Mouse (Mus musculus) left cerebral cortex, adult 11 months (tissue): Measurements from ENCODE around the gene Glyr1.

Experiments
- DNase-seq: peaks from one replicate; pipeline ENCODE4 v3.0.0; 2022; ENCODE audit warnings: low spot score

Gene Glyr1

DNA sequence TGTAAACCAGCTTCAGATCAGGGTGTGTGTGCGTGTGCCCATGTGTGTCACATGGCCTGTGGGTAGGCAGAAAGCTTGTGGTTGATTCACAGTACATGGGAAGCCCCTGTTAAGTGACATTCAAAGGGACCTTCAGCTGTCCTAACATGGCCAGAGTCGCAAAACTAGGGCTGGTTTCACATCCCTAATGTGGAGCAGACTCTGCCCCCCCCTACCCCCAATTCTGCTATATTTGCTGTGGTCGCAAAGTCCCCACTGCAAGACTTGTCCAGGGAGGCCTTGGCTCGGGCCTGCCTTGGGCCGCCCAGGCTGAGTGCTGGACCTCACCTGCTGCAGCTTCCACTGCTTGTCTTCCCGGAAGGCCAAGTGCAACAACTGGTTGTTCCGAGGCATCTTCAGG lies 38.4 kb downstream of the Glyr1 start:
- no peak for DNase-seq

DNA sequence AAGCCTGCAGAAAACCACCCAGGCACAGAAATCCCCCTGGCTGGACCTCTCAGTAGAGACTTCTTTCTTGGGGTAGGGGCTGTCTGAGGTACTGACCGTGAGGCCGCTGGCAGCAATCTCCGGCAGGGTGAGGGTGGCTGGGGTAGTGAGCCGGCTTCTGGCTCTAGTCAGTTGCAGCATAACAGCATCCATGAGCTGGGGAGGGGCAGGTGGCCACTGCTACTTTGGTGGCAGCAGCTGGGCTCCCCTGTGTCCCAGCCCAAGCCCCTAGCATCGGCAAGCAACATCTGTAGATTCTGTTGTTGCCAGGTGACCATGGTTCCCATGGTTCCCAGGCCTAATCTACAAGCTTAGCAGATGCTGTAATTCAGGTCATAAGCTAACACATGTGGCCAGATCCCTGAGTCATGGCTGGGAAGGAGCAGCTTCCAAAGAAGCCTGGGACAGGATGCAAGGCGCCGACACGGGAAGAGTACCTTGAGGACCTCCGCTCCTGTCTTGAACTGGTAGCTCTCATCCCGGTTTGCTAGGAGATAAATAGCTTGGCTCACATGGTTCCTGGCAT lies 39.2 kb downstream of the Glyr1 start:
- DNase-seq, result no peak

DNA sequence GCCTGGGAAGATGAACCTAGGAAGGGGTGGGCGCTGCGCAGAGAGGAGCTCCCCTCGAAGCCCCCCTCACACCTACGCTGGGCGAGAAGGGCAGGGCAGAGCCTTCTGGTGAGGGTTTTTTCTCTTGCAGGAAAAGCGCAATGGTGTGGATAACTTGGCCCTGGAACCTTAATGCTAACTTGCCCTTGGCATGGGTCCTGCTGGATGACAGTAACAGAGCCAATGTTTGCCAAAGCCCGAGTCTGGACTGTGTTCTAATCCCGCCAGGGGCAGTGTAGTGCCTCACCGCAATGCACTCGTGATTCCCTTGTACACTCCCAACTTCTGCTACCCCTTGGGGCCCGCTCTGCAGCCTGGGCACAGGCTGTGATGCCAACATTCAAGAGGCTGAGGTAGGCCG lies 41.6 kb downstream of the Glyr1 start:
- DNase-seq, result no peak

DNA sequence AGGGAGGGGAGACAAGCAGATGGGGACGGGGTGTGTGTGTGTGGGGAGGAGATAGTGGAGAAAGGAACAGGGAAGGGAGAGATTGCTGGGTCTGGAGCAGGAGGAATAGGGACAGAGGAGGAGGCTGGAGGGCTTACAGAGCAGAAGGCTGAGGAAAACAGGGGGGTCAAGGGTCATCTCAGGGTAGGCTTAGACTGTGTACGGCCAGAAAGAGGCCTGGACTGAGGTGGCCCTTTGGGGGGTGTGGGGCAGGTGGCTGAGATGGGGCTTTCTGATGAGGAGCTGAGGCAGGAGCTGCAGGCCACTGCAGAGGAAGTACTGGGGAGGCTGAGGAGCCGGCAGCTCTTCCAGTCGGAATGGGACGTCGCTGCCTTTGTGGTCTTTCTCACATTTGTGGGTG lies 42.2 kb downstream of the Glyr1 start:
- DNase-seq, result no peak

DNA sequence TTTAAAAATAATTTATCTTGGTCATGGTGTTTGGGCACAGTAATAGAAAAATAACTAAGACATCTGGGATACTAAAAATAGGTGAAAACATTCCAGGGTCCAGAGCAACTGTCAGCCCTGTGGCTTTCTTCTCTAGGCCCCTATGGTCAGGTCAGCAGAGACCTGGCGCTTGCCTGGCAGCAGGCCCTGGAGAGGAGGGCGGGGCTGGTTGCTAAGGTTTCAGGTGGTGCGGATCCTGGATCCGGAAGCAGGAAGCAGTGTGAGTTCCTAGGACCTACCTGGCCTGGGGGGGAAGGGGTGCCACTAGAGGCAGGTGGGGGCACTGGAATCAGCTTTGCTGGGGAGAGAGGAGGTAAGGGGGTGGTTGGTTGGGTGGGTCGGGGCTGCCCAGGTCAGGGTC lies 42.6 kb downstream of the Glyr1 start, which contains the start of gene Smim22:
Gene Smim22 (plus strand): TSS at position 222 of the 400 bp plus-strand sequence.
- DNase-seq, result no peak

DNA sequence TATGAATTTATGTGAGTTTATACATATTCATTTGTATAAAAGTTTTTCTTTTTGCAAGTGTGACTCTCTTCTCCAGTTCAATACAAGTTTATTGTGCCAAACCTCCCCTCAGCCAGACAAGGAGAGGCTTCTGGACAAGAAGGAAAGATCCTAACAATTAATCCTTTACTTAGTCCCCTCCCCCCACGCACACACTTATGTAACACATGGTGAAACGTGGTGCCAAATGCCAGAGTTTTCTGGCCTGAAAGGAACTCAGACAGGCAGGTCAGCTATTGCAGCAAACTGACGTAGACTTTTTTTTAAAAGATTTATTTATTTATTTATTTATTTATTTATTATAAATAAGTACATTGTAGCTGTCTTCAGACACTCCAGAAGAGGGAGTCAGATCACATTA lies 49.1 kb downstream of the Glyr1 start:
- no peak for DNase-seq

DNA sequence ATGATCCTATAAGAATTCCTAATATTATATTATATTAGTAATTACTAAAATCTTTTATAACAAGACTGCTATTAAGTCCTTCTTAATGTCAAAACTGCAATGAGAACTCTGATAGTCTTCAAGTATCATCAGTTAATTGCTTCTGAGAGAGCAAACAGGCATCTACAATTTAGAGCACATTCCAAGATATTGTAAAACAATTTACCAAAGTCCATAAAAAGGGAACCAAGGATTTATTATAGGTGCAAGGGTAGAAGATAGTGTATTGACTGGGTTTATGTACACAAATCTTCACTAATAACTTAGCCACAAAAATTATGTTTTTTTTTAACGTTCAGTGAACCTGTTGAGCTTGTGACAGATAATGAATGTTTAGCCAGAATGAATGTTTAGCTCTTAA lies 50.7 kb downstream of the Glyr1 start:
- no peak for DNase-seq

DNA sequence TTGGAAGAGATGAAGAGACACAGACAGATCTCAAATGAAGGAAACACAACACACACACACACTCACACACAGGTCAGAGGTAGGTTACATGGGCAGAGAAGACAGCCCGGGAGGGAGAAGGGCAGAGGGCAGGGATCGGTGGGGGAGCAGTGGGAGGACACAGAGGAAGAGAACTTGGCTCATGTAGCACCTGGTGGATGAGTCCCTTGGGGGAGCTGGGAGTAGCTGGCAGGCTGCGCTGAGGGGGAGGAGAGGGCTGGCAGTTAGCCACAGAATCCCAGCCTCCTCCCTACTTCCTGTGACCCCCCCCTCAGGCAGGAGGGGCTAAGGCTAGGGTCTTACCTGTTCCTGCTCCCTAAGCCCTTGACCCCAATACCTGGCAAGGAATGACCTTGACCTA lies 52.1 kb downstream of the Glyr1 start, which contains the start of gene Sept12:
Gene Sept12 (minus strand): TSS at position 300 of the 400 bp plus-strand sequence.
- no peak for DNase-seq

DNA sequence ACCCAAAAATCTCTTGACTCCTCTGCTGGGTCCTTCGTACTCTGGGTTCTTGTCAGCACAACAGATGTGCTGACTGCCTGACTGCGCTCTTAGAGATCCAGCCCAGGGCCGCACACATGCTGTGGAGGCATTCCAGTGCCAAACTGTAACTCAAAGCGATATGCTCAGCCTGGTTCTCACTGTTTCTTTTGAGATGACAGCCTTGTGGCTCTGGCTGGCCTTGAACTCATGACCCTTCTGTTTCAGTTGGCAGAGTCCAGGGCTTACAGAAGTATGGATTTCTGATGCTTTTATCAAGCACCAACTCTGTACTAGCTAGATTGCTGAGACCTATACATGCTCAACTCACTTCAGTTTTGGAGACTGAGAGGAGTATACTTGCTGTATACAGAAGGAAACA lies 56.4 kb downstream of the Glyr1 start:
- no peak for DNase-seq

DNA sequence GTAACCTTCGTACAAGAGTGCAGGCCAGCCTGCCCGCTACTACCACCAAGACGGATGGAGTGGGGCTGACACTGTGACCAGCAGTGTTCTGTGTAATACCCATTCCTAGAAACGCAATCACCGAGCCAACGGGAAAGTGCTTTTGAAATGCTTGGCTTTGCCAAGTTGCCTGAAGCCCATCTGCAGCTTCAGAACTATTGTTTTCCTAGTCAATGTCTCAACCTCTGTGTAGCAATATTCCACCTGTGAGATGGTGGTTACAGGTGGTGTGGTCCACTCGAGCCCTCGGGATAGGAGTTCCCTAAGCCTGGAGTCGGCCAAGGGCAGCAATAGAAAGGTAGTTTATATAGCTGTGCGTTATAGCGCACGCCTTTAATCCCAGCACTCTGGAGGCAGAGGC lies 64.9 kb downstream of the Glyr1 start:
- no peak for DNase-seq

DNA sequence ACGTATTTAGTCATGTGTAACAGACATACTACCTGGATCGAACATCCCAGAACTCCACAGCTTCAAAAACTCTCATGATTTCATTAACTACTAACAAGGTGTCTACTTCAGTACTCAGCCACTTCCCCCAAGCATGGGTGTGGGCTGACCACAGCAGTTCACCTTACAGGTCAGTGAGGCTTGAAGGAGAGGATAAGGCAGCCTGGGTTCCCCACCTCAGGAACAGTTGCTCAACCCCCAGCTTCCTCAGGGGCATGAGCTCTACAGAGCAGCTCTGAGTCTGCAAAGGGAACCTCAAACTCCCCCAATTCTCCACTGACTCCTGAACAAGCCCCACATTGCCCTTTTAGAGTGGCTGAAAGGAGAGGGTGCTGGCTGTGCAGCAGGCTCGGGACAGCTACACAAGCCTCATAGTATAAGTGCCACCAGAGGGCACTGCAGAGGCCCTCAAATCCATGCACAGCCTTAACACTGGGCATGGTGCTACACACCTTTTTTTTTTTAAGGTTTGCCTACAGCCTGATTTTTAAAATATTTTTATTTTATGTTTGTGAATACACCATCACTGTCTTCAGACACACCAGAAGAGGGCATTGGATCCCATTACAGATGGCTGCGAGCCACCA lies 69.8 kb downstream of the Glyr1 start:
- no peak for DNase-seq

DNA sequence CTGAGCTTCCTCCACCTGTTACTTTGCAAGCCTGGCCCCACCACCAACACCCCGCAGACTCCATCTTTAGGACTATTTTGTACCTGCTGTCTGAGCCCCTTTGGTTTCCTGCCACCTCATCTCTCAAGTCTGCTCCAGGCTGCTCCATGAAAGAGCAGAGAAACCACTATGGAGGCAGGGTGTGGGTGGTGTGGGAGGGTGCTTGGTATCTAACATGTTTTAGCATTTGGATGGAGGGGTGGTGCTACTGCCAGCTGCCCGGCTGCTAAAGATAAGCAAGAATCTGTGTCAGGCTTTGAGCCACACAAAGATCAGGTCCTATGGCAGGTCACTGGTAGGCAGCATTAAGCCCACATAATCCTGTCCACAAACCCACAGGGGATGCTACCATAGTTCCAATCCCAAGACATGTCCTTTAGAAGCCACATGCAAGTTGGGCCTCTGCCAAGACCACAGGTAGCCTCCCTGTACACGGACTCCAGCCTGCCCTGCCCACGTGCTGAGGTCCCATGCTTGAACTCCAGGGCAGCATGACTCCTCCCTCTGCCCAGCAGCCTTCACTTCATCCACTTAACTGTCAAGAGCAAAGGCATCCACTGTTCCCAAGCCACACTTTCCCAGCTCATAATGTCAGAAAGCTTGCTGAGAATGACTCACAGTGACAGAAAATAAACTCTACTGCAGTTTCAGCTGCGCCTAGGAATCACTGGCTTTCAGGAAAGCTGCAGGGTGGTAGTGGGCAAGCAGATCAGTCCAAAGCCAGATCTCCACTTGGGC lies 71.2 kb downstream of the Glyr1 start:
- DNase-seq, result peak; percentile 43

DNA sequence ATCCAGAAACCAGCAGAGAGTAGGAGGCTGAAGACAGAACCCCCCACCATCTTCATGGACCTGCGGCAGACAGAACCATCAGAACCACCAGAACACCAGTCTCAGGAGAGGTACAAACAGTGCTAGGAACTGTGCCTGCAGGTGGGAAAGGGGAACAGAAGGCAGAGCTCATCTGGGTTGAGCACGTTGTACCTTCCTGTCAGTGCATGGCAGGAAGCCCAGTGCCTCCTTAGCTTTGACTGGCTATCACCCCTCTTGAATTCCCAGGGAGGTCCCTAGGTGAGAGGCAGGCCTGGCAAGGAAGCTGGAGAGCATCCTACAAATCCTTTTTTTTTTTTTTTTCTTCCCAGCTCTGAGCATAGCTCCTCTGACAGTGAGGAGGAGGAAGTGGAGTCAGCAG lies 73.5 kb downstream of the Glyr1 start:
- DNase-seq, result no peak

DNA sequence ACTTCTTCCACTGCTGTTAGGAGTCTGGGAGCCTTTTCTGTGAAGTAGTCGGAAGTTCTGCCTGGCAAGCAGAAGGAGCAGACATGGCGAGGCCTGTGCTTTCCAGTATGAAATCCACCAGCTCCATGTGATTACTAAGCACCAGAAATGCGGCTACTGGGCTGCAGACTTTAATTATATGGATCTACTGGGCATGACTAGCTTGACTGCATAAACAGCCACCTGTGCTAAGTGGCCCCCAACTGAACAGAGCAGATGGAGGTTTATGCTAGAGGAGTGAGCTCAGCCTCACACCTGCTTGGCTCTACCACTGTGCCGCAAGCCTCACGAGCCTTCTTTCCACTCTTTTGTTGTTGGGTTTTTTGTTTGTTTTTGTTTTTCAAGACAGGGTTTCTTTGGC lies 75.1 kb downstream of the Glyr1 start:
- DNase-seq, result no peak

DNA sequence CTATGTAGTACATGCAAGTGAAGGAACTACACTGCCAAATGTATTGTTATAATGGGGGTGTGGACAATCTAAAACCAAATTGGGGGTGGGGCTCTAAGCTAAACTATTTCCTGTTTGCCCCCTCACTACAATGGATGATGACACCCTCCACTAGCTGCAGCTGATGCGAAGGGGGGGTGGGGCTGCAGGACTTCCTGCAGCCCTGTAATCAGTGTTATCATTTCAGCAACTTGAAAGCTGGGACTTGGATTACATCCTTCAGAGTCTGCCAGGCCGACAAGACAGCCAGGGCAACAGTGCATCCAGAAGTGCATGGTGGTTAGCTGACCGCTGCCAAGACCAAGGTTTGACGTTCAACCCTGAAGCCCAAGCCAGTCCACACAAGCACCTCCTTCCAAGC lies 78.0 kb downstream of the Glyr1 start:
- DNase-seq, result no peak

DNA sequence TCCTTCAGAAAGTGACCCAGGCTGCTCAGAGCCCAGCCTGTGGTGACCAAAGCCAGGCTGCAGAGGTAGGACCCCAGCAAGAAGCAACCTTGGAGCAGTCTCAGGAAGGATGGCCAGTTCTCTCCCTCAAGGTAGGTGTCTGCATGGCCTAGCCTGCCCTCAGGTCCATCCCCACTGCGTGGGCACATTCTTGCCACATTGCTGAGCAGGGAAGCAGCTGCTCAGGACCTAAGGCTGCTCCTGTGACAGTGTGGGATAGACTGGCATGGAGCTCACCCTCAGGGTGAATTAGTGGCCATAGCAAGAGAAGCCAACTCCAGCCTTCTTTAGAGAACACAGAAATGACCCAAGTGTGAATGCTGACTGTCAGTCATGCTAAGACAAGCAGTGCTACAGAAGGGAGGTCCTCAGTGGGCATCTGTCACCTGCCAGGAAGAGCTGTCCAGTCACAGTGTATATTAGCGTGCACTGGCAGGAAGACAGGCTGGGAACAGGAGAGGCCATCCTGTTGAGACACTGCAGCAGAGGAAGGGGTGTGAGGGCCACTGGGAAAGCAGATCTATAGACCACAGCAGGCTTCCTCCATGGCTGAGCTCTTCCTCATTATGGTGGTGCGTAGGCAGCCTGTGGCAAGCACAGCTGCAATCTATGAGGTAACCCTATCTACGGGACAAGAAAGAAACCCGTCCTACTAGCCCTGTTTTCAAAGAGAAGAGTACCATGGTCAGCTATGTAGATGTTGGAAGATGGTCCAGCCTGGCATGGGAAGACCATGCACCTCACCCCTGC lies 80.4 kb downstream of the Glyr1 start:
- no peak for DNase-seq

DNA sequence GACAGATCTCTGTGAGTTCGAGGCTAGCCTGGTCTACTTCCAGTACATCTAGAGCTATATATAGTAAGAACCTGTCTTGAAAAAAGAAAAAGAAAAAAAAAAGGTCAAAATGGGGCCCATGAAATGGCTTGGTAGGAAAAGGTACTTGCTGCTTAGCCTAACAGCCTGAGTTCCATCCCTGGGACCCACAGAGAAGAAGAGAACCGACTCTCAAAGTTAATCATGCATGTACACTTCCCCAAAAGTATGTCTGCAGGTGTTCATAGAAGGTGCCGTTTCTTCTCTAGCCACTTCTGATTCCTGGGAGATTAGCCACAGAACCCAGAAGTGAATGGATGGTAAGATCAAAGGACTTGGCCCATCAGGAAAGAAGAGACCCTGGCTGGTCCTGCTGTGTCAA lies 81.2 kb downstream of the Glyr1 start:
- no peak for DNase-seq

DNA sequence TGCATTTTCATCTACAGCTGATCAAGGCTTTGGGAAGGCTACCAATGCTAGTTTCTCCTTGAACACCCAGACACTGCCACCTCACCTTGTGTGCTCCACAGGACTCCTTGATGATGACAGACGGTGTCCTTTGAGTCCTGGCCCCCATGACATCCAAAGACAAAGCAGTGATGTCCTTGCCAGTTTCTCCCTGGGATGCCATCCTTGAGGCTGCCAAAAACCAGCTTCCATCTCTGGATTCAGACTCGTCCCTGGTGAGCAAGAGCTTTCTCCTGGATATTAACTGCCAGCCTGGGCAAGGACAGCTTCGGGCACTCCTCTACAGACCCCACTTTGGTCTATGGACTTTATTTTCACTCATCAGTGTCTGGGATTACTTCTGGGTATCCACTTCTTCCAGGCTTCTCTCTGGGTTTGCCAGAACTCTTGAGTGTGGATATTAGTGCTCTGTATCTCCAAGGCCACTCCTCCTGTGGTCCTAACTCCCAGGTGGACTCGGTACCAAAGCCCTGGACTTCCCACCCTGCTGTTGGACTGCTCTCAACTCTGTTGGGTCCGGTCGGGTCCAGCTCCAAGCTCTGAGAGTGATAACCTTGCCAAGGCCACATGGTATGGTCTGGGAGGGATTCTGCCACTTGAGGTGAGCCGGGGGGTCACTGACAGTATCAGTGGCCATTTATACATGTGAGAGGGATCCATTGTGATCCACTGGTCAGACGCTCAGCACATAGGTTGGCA lies 84.1 kb downstream of the Glyr1 start:
- no peak for DNase-seq

DNA sequence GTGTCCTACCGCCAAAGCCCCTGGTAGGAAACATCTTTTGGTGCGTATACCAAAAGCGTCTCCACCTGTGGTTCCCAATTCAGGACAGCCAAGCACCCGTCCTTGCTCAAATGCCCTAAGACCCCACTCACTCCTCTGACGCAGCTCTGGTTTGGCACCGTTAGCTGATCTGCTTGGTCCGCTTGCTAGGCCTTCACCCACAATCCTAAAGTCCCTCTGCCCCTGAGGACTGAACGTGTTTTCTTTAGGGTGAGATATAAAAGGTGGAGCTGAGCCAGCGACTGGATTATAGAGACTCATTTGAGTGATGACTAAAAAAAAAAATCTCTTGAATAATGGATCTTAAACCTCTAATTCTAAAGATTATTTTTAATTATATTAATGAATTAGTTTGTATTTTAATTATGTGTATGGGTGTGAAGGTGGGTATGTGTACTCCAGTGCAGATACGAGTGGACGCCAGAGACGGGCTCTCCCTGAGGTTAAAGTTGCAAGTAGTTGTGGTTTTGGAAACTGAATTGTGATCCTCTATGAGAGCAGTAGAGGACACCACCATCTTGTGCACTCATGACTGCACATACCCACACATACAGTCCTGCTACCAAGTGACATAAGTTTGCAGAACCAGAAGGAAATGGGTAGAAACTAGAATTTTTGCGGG lies 84.8 kb downstream of the Glyr1 start:
- no peak for DNase-seq
